Mouse (Mus musculus) thymus, adult 2 months (tissue): Measurements from ENCODE around the gene F2rl1.

Experiments used
- CTCF ChIP-seq: fragments of 200-500 bp; IDR thresholded peaks from 2 replicates; pipeline ENCODE4 v1.5.1; 2012; ENCODE audit warnings: mild to moderate bottlenecking, control low read depth, low read length, moderate library complexity, borderline replicate concordance; ENCODE audit not compliant: control insufficient read depth, poor library complexity, insufficient read depth; ENCODE audit errors: extremely low read depth
- POLR2A ChIP-seq: fragments of 200-500 bp; IDR thresholded peaks from 2 replicates; pipeline ENCODE4 v1.6.1; 2012; ENCODE audit warnings: mild to moderate bottlenecking, low read length, control low read depth, moderate library complexity; ENCODE audit not compliant: control insufficient read depth, poor library complexity, insufficient read depth; ENCODE audit errors: extremely low read depth

DNA sequence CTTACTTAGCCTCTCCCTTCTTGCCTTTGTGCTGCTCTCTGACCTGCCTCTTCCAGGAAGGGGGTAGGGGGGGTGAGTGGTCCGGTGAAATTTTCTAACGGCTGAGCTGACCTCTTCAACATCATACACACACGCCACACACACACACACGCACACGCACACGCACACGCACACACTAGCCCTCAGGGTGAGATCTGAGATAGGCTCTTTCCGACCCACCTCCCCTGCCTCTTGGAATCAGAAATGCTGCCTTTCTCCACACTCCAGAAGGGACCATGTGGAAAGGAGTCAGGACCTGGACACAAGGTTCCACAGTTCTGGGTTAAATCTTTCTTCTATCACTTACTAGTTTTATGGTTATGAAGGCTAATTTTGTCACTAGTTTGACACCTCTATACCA, 8.6 kb upstream of the F2rl1 start:
- TF ChIP-seq CTCF (no peak), POLR2A (no peak)
